Mouse (Mus musculus) layer of hippocampus, adult 18-20 months (tissue): ENCODE results near the gene Zfp445. TPM values are rescaled to one million over a fixed set of nuclear protein-coding genes. Genes with fewer than 3 reads are reported as not detected.
A peak's percentile ranks its signal among the peaks of the same experiment; 100 is the strongest.

Experiments
- DNase-seq, 2 experiments: peaks; one replicate each; pipeline ENCODE4 v3.0.0; 2022; ENCODE audit warnings: low spot score in 2 of 2
- total RNA-seq, 2 experiments: library from RNA; stranded (reverse); gene quantifications; 2 replicates each; pipeline ENCODE4 v1.2.3; 2021

The Zfp445 gene
- total RNA-seq, 2 experiments from 2014 or later, result 152 to 156 TPM

- DNase-seq, result no peak
Measured at GRCm38 (mm10) chr9:122837216-122837615, 28.6 kb downstream of the Zfp445 start.

GRCm38 (mm10) chr9:122836790-122837189 lies 29.0 kb downstream of the Zfp445 start:
- DNase-seq, result peak; percentile 48 to 70

GRCm38 (mm10) chr9:122836126-122836525 lies 29.7 kb downstream of the Zfp445 start:
- DNase-seq, result no peak

GRCm38 (mm10) chr9:122829826-122830380 lies 35.9 kb downstream of the Zfp445 start:
- DNase-seq, result no peak

- no peak for DNase-seq
Measured at GRCm38 (mm10) chr9:122826743-122827142, 39.1 kb downstream of the Zfp445 start.

GRCm38 (mm10) chr9:122823374-122824017 lies 42.3 kb downstream of the Zfp445 start:
- DNase-seq, result no peak

GRCm38 (mm10) chr9:122815239-122815851 lies 50.5 kb downstream of the Zfp445 start:
- no peak for DNase-seq

- no peak for DNase-seq
Measured at GRCm38 (mm10) chr9:122814775-122815174, 51.0 kb downstream of the Zfp445 start.

GRCm38 (mm10) chr9:122812386-122812785 lies 53.4 kb downstream of the Zfp445 start:
- DNase-seq, result no peak

GRCm38 (mm10) chr9:122810212-122810611 lies 55.6 kb downstream of the Zfp445 start:
- no peak for DNase-seq

- no peak for DNase-seq
Measured at GRCm38 (mm10) chr9:122807186-122807585, 58.6 kb downstream of the Zfp445 start.

GRCm38 (mm10) chr9:122805845-122806341 lies 59.9 kb downstream of the Zfp445 start:
- no peak for DNase-seq

GRCm38 (mm10) chr9:122805053-122805844 lies 60.6 kb downstream of the Zfp445 start, which contains the start of gene Tcaim:
TSS of gene Tcaim (plus strand) at chr9:122805539.
- peak; percentile 89 to 95 for DNase-seq

Other genes with a start within 250 kb of the Zfp445 start
- gene Topaz1, start 118.7 kb downstream of the Zfp445 start, total RNA-seq, result not detected
- gene Tcaim, start 60.5 kb downstream of the Zfp445 start, total RNA-seq, result 10 to 100 TPM; 20.2 to 22.0 TPM
- not detected for gene Gm35549, start 22.0 kb downstream of the Zfp445 start, total RNA-seq
- 1 to 10 TPM; 4.1 to 4.7 TPM for gene Zkscan7, start 19.7 kb upstream of the Zfp445 start, total RNA-seq
- 1 to 10 TPM; 6.7 to 7.0 TPM for gene Zfp105, start 57.1 kb upstream of the Zfp445 start, total RNA-seq
- 10 to 100 TPM; 21.8 to 25.0 TPM for gene 1110059G10Rik, start 85.0 kb upstream of the Zfp445 start, total RNA-seq
- gene Kif15, start 85.0 kb upstream of the Zfp445 start, total RNA-seq, result under 1 TPM; 0.15 to 0.52 TPM
- gene Tmem42, start 155.3 kb upstream of the Zfp445 start, total RNA-seq, result 10 to 100 TPM; 20.8 to 24.5 TPM
- 1 to 10 TPM; 1.5 to 2.4 TPM for gene Tgm4, start 168.7 kb upstream of the Zfp445 start, total RNA-seq
- gene Zdhhc3, start 247.2 kb upstream of the Zfp445 start, total RNA-seq, result 10 to 100 TPM; 57.5 to 62.1 TPM
- 10 to 100 TPM; 41.1 to 41.9 TPM for gene Exosc7, start 247.2 kb upstream of the Zfp445 start, total RNA-seq